Mouse (Mus musculus): ENCODE measurements around the gene Gm10644. TPM values are rescaled to one million over a fixed set of nuclear protein-coding genes. Genes with fewer than 3 reads are reported as not detected.

Gene Gm10644
- total RNA-seq, 2 experiments from 2014 or later: 0.44 to 0.63 TPM

GRCm38 (mm10) chr8:83900957-83901270 is 54.1 kb downstream of the Gm10644 start:
- Histone ChIP-seq H3K27ac (peak overlapping the region; percentile 97), H3K4me3 (peak overlapping the region; percentile 94)
- no peak for TF ChIP-seq CTCF (IDR thresholded peaks at IDR 0.05)
- DNase-seq (ENCODE audit: extremely low spot score in 1 of 2, low spot score in 2 of 2): peak; percentile 78 to 82
- intact Hi-C loops (cut with DNase I): loop anchor here (1.0 kb wide), 1 partner anchor 20 kb away; no protein-coding TSS in a partner anchor

- peak in 1 of 2 experiments; percentile 47 for DNase-seq (ENCODE audit: extremely low spot score in 1 of 2, low spot score in 2 of 2)
- H3K27ac ChIP-seq: peak overlapping the region; percentile 97
- H3K4me3 ChIP-seq: peak overlapping the region; percentile 94
- no peak for TF ChIP-seq CTCF (IDR thresholded peaks at IDR 0.05)
- intact Hi-C loops (cut with DNase I): loop anchor here (1.0 kb wide), 1 partner anchor 21 kb away; no protein-coding TSS in a partner anchor
Measured at GRCm38 (mm10) chr8:83900266-83900956, 54.6 kb downstream of the Gm10644 start.

GRCm38 (mm10) chr8:83899363-83900252 is 55.4 kb downstream of the Gm10644 start, which contains the start of gene Adgrl1:
Gene Adgrl1, plus strand, starts transcription at chr8:83900105.
- TF ChIP-seq CTCF (IDR thresholded peaks at IDR 0.05): no peak

GRCm38 (mm10) chr8:83898985-83899362 is 56.0 kb downstream of the Gm10644 start:
- H3K27ac ChIP-seq: peak overlapping the region; percentile 97
- DNase-seq (ENCODE audit: extremely low spot score in 1 of 2, low spot score in 2 of 2): peak; percentile 61 to 64
- intact Hi-C loops (cut with DNase I): loop anchor here (1.0 to 5.0 kb wide), 5 partner anchors 17 to 292 kb away; partner anchors contain the start of genes Asf1b, Dnajb1, Gm10644 and Samd1
- no peak for TF ChIP-seq CTCF (IDR thresholded peaks at IDR 0.05)
- peak overlapping the region; percentile 94 for H3K4me3 ChIP-seq

More at GRCm38 (mm10) chr8:83899363-83900252, 55.4 kb downstream of the Gm10644 start, which contains the start of gene Adgrl1:
- DNase-seq (ENCODE audit: extremely low spot score in 1 of 2, low spot score in 2 of 2): peak; percentile 93 to 95
- intact Hi-C loops (cut with DNase I): loop anchor here (1.0 to 5.0 kb wide), 6 partner anchors 17 to 292 kb away; partner anchors contain the start of genes Asf1b, Dnajb1, Gm10644 and Samd1
- Histone ChIP-seq H3K27ac (peak within 1 kb of the TSS; percentile 97), H3K4me3 (peak within 1 kb of the TSS; percentile 94)

GRCm38 (mm10) chr8:83898456-83898855 is 56.5 kb downstream of the Gm10644 start:
- TF ChIP-seq CTCF (IDR thresholded peaks at IDR 0.05): no peak
- H3K27ac ChIP-seq: peak overlapping the region; percentile 97
- H3K4me3 ChIP-seq: peak overlapping the region; percentile 94
- DNase-seq (ENCODE audit: extremely low spot score in 1 of 2, low spot score in 2 of 2): peak in 1 of 2 experiments; percentile 30
- intact Hi-C loops (cut with DNase I): loop anchor here (2.0 to 5.0 kb wide), 3 partner anchors 24 to 291 kb away; partner anchors contain the start of genes Dnajb1, Samd1 and Tecr

GRCm38 (mm10) chr8:83897211-83897610 is 57.8 kb downstream of the Gm10644 start:
- Histone ChIP-seq H3K4me3 (peak overlapping the region; percentile 34), H3K27ac (peak overlapping the region; percentile 66)
- peak; percentile 63 for TF ChIP-seq CTCF (IDR thresholded peaks at IDR 0.05)
- intact Hi-C loops (cut with DNase I): loop anchor here (5.0 kb wide), 1 partner anchor 290 kb away; the partner anchor contains the start of genes Dnajb1 and Tecr
- peak; percentile 65 to 73 for DNase-seq (ENCODE audit: extremely low spot score in 1 of 2, low spot score in 2 of 2)

GRCm38 (mm10) chr8:83896461-83896860 is 58.5 kb downstream of the Gm10644 start:
- H3K4me3 ChIP-seq: no peak overlapping the region
- intact Hi-C loops (cut with DNase I): loop anchor here (5.0 kb wide), 1 partner anchor 289 kb away; the partner anchor contains the start of genes Dnajb1 and Tecr
- no peak for DNase-seq (ENCODE audit: extremely low spot score in 1 of 2, low spot score in 2 of 2)

GRCm38 (mm10) chr8:83895894-83896293 is 59.1 kb downstream of the Gm10644 start:
- TF ChIP-seq CTCF (IDR thresholded peaks at IDR 0.05): peak; percentile 90
- DNase-seq (ENCODE audit: extremely low spot score in 1 of 2, low spot score in 2 of 2): peak in 1 of 2 experiments; percentile 33
- no peak overlapping the region for H3K27ac ChIP-seq
- intact Hi-C loops (cut with DNase I): loop anchor here (2.0 to 5.0 kb wide), 2 partner anchors 233 to 289 kb away; partner anchors contain the start of genes Dnajb1 and Tecr
- H3K4me3 ChIP-seq: no peak overlapping the region

More at GRCm38 (mm10) chr8:83896461-83896860, 58.5 kb downstream of the Gm10644 start:
- no peak overlapping the region for H3K27ac ChIP-seq
- no peak for TF ChIP-seq CTCF (IDR thresholded peaks at IDR 0.05)

- Histone ChIP-seq H3K27ac (no peak overlapping the region), H3K4me3 (no peak overlapping the region)
- TF ChIP-seq CTCF (IDR thresholded peaks at IDR 0.05): peak; percentile 89
- intact Hi-C loops (cut with DNase I): loop anchor here (1.0 to 2.0 kb wide), 3 partner anchors 111 to 231 kb away; no protein-coding TSS in a partner anchor
- peak; percentile 79 to 89 for DNase-seq (ENCODE audit: extremely low spot score in 1 of 2, low spot score in 2 of 2)
Measured at GRCm38 (mm10) chr8:83893915-83894314, 61.1 kb downstream of the Gm10644 start.

GRCm38 (mm10) chr8:83892061-83892460 is 62.9 kb downstream of the Gm10644 start:
- TF ChIP-seq CTCF (IDR thresholded peaks at IDR 0.05): no peak
- no peak for DNase-seq (ENCODE audit: extremely low spot score in 1 of 2, low spot score in 2 of 2)
- no peak overlapping the region for H3K27ac ChIP-seq
- H3K4me3 ChIP-seq: no peak overlapping the region
- intact Hi-C loops (cut with DNase I): loop anchor here (2.0 kb wide), 1 partner anchor 167 kb away; no protein-coding TSS in a partner anchor

GRCm38 (mm10) chr8:83888409-83888808 is 66.6 kb downstream of the Gm10644 start:
- H3K27ac ChIP-seq: no peak overlapping the region
- H3K4me3 ChIP-seq: no peak overlapping the region
- no peak for TF ChIP-seq CTCF (IDR thresholded peaks at IDR 0.05)
- intact Hi-C loops (cut with DNase I): no loop called here
- DNase-seq (ENCODE audit: extremely low spot score in 1 of 2, low spot score in 2 of 2): no peak

Small RNAs within 50 kb of the gene (microRNA-seq; reads per million reads assigned to microRNA genes)
- 0 to 0.24 reads per million in 2 experiments for gene Gm44330
- 0 reads per million in 2 experiments for gene Gm44450

Other genes with a start within 250 kb of the Gm10644 start
- 10 to 100 TPM; 19.9 to 20.2 TPM for gene Ddx39, start 240.0 kb downstream of the Gm10644 start, total RNA-seq (2021)
- 10 to 100 TPM in 1 of 2 experiments, 1 to 10 TPM in 1; 8.9 to 11.5 TPM for gene Adgre5, start 213.9 kb downstream of the Gm10644 start, total RNA-seq (2021)
- gene Adgrl1, start 55.1 kb downstream of the Gm10644 start, total RNA-seq (2021): 100 to 1,000 TPM; 397 to 418 TPM
- under 1 TPM; 0.35 to 0.66 TPM for gene Asf1b, start 302 bp upstream of the Gm10644 start, total RNA-seq (2021)
- gene Prkaca, start 17.8 kb upstream of the Gm10644 start, total RNA-seq (2021): 100 to 1,000 TPM; 236 to 250 TPM
- gene Samd1, start 42.5 kb upstream of the Gm10644 start, total RNA-seq (2021): 10 to 100 TPM; 39.3 to 43.7 TPM
- gene 1700067K01Rik, start 46.3 kb upstream of the Gm10644 start, total RNA-seq (2021): under 1 TPM in 1 of 2 experiments, not detected in 1; 0.41 TPM
- gene 2210011C24Rik, start 57.0 kb upstream of the Gm10644 start, total RNA-seq (2021): 1 to 10 TPM; 1.0 to 1.3 TPM
- gene Palm3, start 66.3 kb upstream of the Gm10644 start, total RNA-seq (2021): 1 to 10 TPM; 2.2 to 2.7 TPM
- gene Il27ra, start 87.4 kb upstream of the Gm10644 start, total RNA-seq (2021): under 1 TPM; 0.23 to 0.41 TPM
- not detected for gene Rln3, start 89.8 kb upstream of the Gm10644 start, total RNA-seq (2021)
- 1 to 10 TPM; 2.8 to 3.5 TPM for gene Gm10643, start 109.9 kb upstream of the Gm10644 start, total RNA-seq (2021)
- 10 to 100 TPM; 27.1 to 30.0 TPM for gene Rfx1, start 111.6 kb upstream of the Gm10644 start, total RNA-seq (2021)
- gene Dcaf15, start 149.6 kb upstream of the Gm10644 start, total RNA-seq (2021): 10 to 100 TPM; 17.9 to 18.0 TPM
- not detected for gene Podnl1, start 170.8 kb upstream of the Gm10644 start, total RNA-seq (2021)
- gene Cc2d1a, start 192.7 kb upstream of the Gm10644 start, total RNA-seq (2021): 10 to 100 TPM; 49.9 to 52.2 TPM
- gene 4930432K21Rik, start 192.8 kb upstream of the Gm10644 start, total RNA-seq (2021): 1 to 10 TPM; 2.0 to 2.8 TPM
- gene Nanos3, start 230.0 kb upstream of the Gm10644 start, total RNA-seq (2021): 1 to 10 TPM; 2.0 to 3.0 TPM